Mouse (Mus musculus) kidney, postnatal 0 days (tissue): ENCODE measurements at regions not wholly inside any gene's neighbourhood (a gene's known extent, or its start where the extent isn't known, plus 50 kb on each side); places are given as distances from the start of the nearest gene placed in this dataset.

Experiments
- ATAC-seq: fragments of 200-750 bp; cut with Nextera tagmentation; replicated peaks from 2 replicates; pipeline ENCODE4 v1.8.0; 2017; ENCODE audit warnings: low read depth, moderate number of reproducible peaks, moderate TSS enrichment, moderate library complexity; ENCODE audit not compliant: low FRiP score
- DNase-seq: peaks from one replicate; pipeline ENCODE4 v3.0.0-alpha.2; 2016; ENCODE audit warnings: low spot score
- H3K27ac ChIP-seq: fragments of 300-500 bp; sonication (generic); 2 replicates; pipeline ENCODE4 v1.5.1; 2014; ENCODE audit warnings: mild to moderate bottlenecking
- H3K27me3 ChIP-seq: fragments of 300-500 bp; sonication (generic); 2 replicates; pipeline ENCODE4 v1.6.1; 2014; ENCODE audit warnings: low read length, mixed read lengths; ENCODE audit not compliant: insufficient read depth
- H3K36me3 ChIP-seq: fragments of 300-500 bp; sonication (generic); 2 replicates; pipeline ENCODE4 v1.6.1; 2014; ENCODE audit warnings: low read length, mixed read lengths; ENCODE audit not compliant: insufficient read depth
- H3K4me1 ChIP-seq: fragments of 300-500 bp; sonication (generic); replicated peaks from 2 replicates; pipeline ENCODE4 v1.6.1; 2014; ENCODE audit warnings: antibody characterized with exemption, low read length, mixed read lengths; ENCODE audit not compliant: insufficient read depth
- H3K4me2 ChIP-seq: fragments of 300-500 bp; sonication (generic); 2 replicates; pipeline ENCODE4 v1.6.1; 2014; ENCODE audit warnings: mild to moderate bottlenecking, low read length, moderate library complexity, mixed read lengths
- H3K4me3 ChIP-seq: fragments of 300-500 bp; sonication (generic); replicated peaks from 2 replicates; pipeline ENCODE4 v1.5.1; 2014; ENCODE audit warnings: low read depth, low read length
- H3K9ac ChIP-seq: fragments of 300-500 bp; sonication (generic); 2 replicates; pipeline ENCODE4 v1.6.1; 2014; ENCODE audit warnings: low read depth, low read length
- H3K9me3 ChIP-seq: fragments of 300-500 bp; sonication (generic); replicated peaks from 2 replicates; pipeline ENCODE4 v1.6.1; 2016; ENCODE audit warnings: low read length, inconsistent platforms, mixed read lengths
- CTCF ChIP-seq: IDR thresholded peaks from 2 replicates; pipeline ENCODE4 v1.5.1; 2016; ENCODE audit warnings: antibody characterized with exemption, low read depth, mild to moderate bottlenecking, moderate library complexity
- WGBS: fragments of 180-500 bp; shearing (Covaris S2); extraction: QIAGEN DNeasy Blood & Tissue Kit; methylation state at CpG from one replicate; pipeline ENCODE4 v1.1.7; 2014; 5-methylcytosine and 5-hydroxymethylcytosine counted together

DNA sequence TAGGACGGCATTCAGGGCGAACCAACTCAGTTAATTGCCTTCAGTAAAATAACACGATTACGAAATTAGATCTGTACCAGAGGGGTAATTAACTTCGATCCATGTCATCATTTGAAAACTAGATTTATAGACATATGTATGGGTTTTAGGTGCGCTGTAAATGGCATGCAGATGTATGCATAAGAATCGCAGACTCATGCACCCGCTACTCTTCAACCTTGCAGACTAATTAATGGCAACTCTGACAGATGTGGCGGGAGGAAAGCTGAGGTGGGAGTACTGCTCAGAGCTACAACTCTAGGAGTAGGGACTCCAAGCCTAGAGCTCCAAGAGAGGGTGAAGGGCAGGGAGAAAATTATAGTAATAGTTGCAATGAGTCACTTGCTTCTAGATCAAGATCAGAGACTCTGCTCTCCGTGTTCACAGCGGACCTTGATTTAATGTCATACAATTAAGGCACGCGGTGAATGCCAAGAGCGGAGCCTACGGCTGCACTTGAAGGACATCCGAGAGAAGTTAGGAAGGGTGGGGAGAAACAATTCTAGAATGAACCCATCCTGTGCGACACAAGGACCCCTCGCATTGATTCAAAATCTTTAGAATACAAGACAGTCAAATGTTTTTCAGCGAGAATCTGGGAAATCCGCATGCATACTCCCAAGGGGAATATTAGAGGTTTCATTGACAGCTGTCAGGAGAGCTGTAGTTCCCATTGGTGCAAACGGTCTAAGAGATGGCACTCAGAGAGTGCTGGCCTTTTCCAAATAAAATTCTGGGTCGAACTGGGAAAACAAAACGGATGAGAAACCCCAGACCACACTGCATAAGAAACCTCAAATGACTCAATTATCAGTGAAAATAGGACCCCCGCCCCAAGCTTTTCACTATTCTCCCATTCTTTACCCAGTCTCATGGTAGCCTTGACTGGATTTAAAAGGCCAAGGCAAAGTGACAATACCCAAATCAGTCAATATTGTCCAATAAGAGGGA is 152.6 kb upstream of the Cypt12 start:
- no peaks in the 10 kb centered on the region for H3K4me1 ChIP-seq
- H3K4me2 ChIP-seq = no peak overlapping the region
- no peak overlapping the region for H3K27ac ChIP-seq
- no peak for ATAC-seq
- no peak overlapping the region for H3K9ac ChIP-seq
- WGBS = 4% methylated on average over 24 of the region's 24 CpGs
- TF ChIP-seq CTCF = no peak
- no peak for DNase-seq
- peaks cover 59% of the 10 kb centered on the region for H3K27me3 ChIP-seq
- no peaks in the 10 kb centered on the region for H3K36me3 ChIP-seq
- no peak overlapping the region for H3K4me3 ChIP-seq
- H3K9me3 ChIP-seq = no peaks in the 10 kb centered on the region

DNA sequence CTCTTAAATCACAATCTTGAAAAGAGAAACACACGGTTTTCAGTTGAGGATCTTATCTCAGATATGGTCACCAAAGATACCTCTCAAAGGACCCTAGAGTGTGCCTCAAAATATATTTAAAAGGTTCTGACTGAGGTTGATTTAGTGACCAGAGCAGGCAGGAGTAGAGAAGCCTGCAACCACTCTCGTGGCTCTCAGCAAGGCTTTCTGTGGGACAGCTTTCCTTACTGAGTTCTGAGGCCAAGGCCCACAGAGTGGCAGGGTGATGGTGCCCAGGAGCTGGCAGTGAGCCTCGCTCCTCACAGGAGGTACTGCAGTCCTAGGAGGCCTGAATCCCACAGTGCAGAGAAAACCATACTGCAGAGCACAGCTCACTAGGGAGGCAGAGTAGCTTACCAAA is 151.4 kb upstream of the Cypt12 start:
- Histone ChIP-seq H3K27ac (no peak overlapping the region), H3K4me3 (no peak overlapping the region), H3K36me3 (no peaks in the 10 kb centered on the region), H3K9ac (no peak overlapping the region), H3K4me1 (no peaks in the 10 kb centered on the region), H3K4me2 (no peak overlapping the region), H3K27me3 (peaks cover 47% of the 10 kb centered on the region), H3K9me3 (no peaks in the 10 kb centered on the region)
- DNase-seq (no peak), ATAC-seq (no peak)
- 11% methylated on average over 3 of the region's 3 CpGs for whole genome bisulfite sequencing
- no peak for TF ChIP-seq CTCF

DNA sequence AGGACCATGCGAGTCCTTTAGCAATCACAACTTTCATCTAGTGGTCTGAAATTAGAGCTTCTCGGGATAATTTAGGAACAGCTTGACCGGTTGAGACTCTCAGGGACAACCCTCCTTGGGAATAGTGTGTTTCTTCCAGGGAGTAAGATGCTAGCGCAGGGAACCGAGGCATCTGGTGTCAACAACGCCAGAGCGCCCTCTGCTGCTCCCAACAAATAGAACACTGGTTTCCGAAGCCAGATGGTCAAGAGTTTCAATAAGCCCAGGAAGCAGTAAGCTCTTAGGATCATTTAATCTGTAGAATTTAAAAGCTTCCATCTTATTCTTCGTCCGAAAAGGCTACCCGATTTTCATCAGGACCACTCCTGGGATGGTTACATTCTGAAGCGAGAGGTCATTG is 149.8 kb upstream of the Cypt12 start:
- H3K9ac ChIP-seq = no peak overlapping the region
- H3K4me2 ChIP-seq = no peak overlapping the region
- H3K4me1 ChIP-seq = no peaks in the 10 kb centered on the region
- peak; percentile 68 for TF ChIP-seq CTCF
- DNase-seq = peak; percentile 50
- whole genome bisulfite sequencing = 4% methylated on average over 12 of the region's 12 CpGs
- no peaks in the 10 kb centered on the region for H3K36me3 ChIP-seq
- H3K27ac ChIP-seq = no peak overlapping the region
- H3K9me3 ChIP-seq = no peaks in the 10 kb centered on the region
- H3K27me3 ChIP-seq = peaks cover 36% of the 10 kb centered on the region
- no peak for ATAC-seq
- H3K4me3 ChIP-seq = no peak overlapping the region

DNA sequence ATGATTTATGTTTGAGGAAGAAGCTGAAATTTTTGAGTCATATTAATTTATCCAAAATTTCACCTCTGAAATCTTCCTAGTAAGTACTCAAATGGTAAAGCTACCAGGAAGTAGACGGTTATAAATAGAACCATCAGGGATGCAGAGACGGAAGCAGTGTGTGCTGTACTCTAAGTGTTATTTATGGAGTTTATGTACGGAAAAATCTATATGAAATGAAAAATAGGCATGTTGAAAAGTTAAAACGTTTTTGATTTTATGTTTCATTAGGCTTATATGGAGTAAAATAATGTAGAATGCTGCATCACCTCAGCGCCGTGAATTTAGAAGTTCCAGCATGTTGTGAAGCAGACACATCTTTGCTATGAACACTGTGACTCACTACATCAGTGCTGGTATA is 149.1 kb upstream of the Cypt12 start:
- Histone ChIP-seq H3K4me2 (no peak overlapping the region), H3K36me3 (no peaks in the 10 kb centered on the region), H3K27ac (no peak overlapping the region), H3K27me3 (peaks cover 29% of the 10 kb centered on the region), H3K9ac (no peak overlapping the region), H3K4me1 (no peaks in the 10 kb centered on the region), H3K4me3 (no peak overlapping the region), H3K9me3 (no peaks in the 10 kb centered on the region)
- no peak for TF ChIP-seq CTCF
- WGBS = 45% methylated on average over 6 of the region's 6 CpGs
- DNase-seq (no peak), ATAC-seq (no peak)

DNA sequence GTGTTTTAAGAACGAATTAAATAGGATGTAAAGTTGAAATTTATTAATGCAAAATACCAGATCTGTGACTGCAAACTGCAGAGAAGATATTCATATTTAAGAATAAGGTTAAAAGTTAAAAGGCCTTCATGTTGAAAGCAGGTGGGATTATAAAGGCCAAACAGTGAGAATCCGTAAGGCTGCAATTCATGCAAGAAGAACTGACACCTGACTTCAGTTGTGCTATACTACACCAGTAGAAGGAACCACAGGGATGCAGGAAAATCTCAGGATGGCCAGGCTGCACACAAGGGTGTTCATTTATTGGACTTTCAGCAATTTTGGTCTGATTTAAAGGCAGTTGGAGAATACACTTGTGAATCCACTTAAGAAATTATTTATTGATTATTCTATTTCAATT is 147.4 kb upstream of the Cypt12 start:
- Histone ChIP-seq H3K4me1 (no peaks in the 10 kb centered on the region), H3K4me3 (no peak overlapping the region), H3K4me2 (no peak overlapping the region), H3K36me3 (no peaks in the 10 kb centered on the region), H3K27ac (no peak overlapping the region), H3K9ac (no peak overlapping the region), H3K27me3 (peaks cover 17% of the 10 kb centered on the region), H3K9me3 (no peaks in the 10 kb centered on the region)
- ATAC-seq (no peak), DNase-seq (no peak)
- WGBS = 64% methylated on average over 2 of the region's 2 CpGs
- TF ChIP-seq CTCF = no peak

DNA sequence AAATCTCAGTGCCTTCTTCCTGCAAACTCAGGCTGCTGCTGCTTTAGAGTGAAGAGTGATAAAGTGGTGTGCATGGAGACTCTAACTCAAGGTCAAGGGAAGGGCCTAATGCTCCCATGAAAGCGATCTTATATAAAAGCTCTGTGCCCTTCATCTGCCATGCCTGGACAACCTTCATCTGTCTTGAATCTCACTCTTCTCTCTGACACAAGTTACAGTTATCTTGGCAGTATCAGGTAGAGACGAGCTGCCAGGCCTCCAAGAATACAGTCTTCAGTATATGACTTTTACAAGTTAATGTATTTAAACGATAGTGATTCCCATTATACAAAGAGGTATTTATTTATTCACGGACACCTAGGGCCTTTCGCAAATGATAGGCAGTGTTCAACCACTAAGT is 146.7 kb upstream of the Cypt12 start:
- no peak for TF ChIP-seq CTCF
- H3K4me3 ChIP-seq = no peak overlapping the region
- no peak overlapping the region for H3K9ac ChIP-seq
- no peaks in the 10 kb centered on the region for H3K36me3 ChIP-seq
- DNase-seq (no peak), ATAC-seq (no peak)
- WGBS = 83% methylated on average over 5 of the region's 5 CpGs
- 0 out of 2 replicates have a peak, but pooled peaks cover 10% of the 10 kb centered on the region for H3K27me3 ChIP-seq
- H3K27ac ChIP-seq = no peak overlapping the region
- no peaks in the 10 kb centered on the region for H3K9me3 ChIP-seq
- H3K4me1 ChIP-seq = no peaks in the 10 kb centered on the region
- no peak overlapping the region for H3K4me2 ChIP-seq

DNA sequence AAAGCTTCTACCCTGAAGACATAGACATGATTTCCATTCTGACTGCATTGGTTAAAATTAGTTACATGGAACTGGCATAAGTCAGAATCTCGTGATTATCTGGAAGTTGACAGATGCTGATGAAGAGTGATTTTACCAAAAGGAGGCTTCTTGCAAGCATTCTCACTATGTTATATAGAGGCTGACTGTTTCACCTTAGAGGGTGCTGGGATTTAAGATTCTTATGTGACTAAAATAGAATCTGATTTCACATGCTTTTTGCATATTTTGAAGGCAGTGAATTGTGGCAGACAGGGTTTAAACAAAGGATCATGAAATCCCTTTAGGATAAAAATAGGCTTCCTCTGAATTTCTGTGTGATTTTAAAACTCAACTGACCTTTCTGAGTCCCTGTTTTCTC is 143.0 kb upstream of the Cypt12 start:
- no peaks in the 10 kb centered on the region for H3K36me3 ChIP-seq
- no peak for ATAC-seq
- no peaks in the 10 kb centered on the region for H3K27me3 ChIP-seq
- H3K27ac ChIP-seq = no peak overlapping the region
- no peaks in the 10 kb centered on the region for H3K4me1 ChIP-seq
- no peak for TF ChIP-seq CTCF
- no peaks in the 10 kb centered on the region for H3K9me3 ChIP-seq
- no peak for DNase-seq
- 61% methylated on average over 1 of the region's 1 CpGs for WGBS
- H3K9ac ChIP-seq = no peak overlapping the region
- no peak overlapping the region for H3K4me3 ChIP-seq
- no peak overlapping the region for H3K4me2 ChIP-seq
